Mouse (Mus musculus) common myeloid progenitor, adult 5-6 weeks (primary cell): ENCODE measurements around the gene Samd8. TPM values are rescaled to one million over a fixed set of nuclear protein-coding genes. Genes with fewer than 3 reads are reported as not detected.

ENCODE experiments used
- ATAC-seq: replicated peaks from 2 replicates; pipeline ENCODE4 v1.8.0; 2016; ENCODE audit warnings: low read depth, mild to moderate bottlenecking, moderate TSS enrichment, inconsistent platforms; ENCODE audit not compliant: poor library complexity, severe bottlenecking
- total RNA-seq: library from RNA; stranded (forward); fragments of 200-1000, 187-1606 nt; gene quantifications from 2 replicates; pipeline ENCODE4 v1.2.3, GENCODE M21; 2017

The Samd8 gene
- total RNA-seq, 1 experiment from 2014 or later = 9.1 TPM

DNA sequence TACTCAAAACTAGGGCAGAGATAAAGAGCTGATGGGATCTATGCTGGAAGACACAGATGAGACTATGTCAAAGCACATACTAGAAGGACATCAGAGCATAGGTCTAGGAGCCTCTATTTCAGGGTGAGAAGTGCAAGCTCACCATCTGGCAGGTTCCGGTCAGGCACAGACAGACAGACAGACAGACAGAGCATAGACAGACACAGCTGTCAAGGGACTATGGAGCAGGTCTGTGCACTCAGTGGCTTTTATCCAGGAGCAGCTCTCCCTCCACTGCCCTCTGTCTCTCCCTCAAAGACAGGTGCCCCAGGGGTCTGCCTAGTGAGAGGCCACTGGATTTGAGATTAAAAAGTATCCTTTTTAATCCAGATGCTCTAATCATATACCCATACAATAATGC lies 6.2 kb upstream of the Samd8 start:
- ATAC-seq = no peak

DNA sequence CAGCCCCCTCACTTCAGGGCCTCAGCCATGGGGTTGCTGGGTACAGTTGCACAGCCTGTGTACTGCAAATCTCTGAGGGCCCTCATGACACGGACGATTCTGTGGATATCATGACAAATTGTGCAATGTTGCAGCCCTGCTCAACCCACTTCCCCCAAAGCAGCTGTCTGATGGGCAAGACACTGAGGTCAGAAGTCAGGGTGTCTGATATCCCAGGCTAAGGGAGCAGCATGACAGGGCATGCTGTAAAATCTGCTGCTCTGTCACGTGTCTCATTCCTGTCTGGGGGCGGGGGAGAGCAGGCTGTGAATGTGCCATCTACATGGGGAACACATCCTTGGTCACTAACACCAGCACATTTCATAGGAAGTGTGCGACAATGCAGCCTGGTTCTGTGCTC lies 5.2 kb upstream of the Samd8 start:
- peak; percentile 77 for ATAC-seq

- no peak for ATAC-seq
Measured at GRCm38 (mm10) chr14:21746251-21746650, 4.1 kb upstream of the Samd8 start.

GRCm38 (mm10) chr14:21746846-21747245 lies 3.5 kb upstream of the Samd8 start:
- ATAC-seq = no peak

GRCm38 (mm10) chr14:21747436-21748141 lies 2.7 kb upstream of the Samd8 start:
- ATAC-seq = no peak

DNA sequence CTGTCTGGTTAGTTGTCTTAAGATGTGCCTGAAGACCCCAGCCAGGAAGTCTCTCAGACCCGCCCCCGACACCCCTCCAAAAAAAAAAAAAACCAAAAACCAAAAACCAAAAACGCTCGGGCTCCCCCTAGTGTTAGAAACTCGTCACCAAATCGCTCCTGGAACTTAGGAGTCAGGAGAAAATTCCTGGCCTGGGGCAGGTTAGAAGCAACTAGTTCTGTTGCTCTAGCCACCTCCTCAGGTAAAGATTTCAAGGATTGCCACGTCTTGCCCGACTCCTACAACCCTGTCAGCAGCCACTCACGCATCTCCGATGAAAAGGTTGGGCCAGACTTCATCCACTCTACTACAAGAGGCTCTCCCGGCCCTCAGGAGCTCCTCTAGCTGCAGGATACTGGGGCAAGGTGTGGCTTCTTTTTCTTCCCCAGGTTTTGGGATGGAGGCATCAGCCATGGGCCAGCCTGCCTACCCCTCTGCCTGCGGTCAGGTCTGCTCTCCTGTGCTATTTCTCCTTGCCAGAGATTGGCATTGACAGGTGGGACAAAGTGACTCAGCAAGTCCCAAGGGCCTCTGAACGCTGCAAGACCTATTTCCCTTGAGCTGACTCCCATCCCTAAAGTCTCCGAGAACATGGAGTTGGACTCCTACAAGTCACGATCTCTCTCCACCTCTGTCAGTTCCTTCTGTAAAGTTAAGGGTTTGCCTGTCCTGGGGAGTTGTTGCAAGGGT lies 2.0 kb upstream of the Samd8 start:
- ATAC-seq = no peak

GRCm38 (mm10) chr14:21750881-21751542 lies 681 bp downstream of the Samd8 start, which contains the start of gene Dusp13:
Dusp13 (minus strand) TSS chr14:21751181.
- peak; percentile 69 for ATAC-seq

GRCm38 (mm10) chr14:21752411-21752810 lies 2.1 kb downstream of the Samd8 start:
- ATAC-seq = no peak

DNA sequence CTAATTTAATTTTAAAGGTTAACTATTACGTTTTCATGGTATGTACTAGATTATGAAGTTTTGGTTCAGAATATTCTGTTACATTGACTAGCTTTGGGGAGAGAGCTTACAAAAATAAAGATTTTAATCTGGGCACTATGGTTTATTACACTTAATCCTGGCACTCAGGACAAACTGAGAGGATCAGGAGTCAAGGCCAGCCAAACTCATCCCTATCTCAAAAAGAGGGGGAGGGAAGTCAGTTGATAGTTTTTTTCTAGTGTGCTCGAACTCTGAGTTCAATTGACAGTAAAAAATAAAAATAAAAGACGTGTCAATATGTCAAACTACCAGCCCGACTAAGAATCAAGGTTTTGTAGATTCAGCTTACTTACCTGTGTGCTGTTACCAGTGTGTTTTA lies 3.0 kb downstream of the Samd8 start:
- ATAC-seq = no peak

DNA sequence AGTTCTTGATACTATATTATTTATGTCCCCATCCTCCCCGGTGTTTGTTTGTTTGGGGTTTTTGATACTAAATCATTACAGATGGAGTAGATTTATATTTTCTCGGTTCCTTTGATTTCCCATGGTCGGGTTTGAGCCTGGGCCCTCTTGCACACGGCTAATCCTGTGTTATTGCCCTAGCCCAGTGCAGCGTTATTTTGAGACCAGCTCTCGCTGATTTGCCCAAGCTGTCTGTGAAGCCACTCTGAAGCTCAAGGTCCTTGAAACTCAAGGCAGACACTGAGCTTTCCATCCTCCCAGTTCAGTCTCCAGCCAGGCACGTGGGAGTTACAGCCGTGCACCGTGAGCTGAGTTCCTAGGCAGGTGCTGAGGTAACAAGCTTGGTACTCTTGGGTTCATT lies 11.2 kb downstream of the Samd8 start:
- no peak for ATAC-seq

DNA sequence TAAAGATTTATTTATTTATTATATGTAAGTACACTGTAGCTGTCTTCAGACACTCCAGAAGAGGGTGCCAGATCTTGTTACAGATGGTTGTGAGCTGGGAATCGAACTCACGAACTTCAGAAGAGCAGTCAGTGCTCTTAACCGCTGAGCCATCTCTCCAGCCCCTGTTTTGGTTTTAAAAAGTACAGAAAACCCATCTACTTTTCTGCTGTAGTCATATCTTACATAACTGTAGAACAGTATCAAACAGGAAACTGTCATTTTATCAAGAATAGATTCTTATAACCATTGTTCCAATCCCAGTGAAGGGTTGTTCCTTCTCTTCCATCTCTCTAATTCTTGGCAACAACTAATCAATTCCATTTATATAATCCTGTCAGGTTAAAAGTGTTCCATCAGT lies 13.4 kb downstream of the Samd8 start:
- no peak for ATAC-seq

DNA sequence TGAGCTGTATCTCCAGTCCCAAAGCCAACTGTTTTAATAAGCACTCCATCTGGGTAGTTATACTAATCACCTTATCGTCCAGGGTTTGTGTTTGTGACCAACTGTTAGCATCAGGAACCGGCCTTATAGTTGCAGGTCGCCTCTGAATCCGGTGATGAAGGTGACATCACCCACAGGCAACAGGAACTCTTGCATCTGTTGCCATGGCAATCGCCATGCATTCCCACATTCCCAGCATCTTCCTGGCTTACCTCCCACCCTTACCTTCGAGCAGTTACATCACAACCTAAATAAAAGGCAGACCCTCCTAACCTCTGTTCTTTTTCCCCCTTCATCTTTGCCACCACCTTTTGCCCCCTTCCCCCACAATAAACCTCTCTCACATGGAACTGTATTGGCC lies 14.3 kb downstream of the Samd8 start:
- no peak for ATAC-seq

GRCm38 (mm10) chr14:21765754-21766397 lies 15.5 kb downstream of the Samd8 start:
- no peak for ATAC-seq

DNA sequence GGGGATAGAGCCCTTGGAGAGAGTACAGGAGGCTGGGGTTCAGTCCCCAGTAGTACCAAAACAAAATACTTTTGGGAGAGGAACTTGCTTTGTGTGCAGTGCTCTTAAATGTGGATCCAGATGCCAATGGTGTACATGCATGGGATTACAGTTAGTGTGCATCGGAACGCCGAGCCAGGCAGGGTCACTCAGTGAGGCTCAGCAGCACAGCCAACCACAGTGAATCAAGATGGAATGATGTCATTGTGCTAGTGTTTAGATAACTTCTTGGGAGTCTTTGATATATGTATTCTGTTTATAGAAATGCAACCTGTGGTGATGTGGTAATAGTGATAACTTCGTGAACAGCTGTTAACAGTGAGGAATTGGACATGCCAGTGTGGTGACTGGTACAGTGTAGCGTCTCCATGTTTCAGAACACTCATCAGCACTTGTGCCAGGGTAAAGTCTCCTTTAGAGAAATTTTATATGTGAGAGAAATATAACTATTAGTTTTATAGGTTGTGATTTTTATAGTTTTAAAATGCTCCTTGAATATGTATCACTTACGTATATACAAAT lies 16.1 kb downstream of the Samd8 start:
- ATAC-seq = no peak

- ATAC-seq = no peak
Measured at GRCm38 (mm10) chr14:21772506-21773281, 22.4 kb downstream of the Samd8 start.

GRCm38 (mm10) chr14:21773946-21774345 lies 23.6 kb downstream of the Samd8 start:
- no peak for ATAC-seq

DNA sequence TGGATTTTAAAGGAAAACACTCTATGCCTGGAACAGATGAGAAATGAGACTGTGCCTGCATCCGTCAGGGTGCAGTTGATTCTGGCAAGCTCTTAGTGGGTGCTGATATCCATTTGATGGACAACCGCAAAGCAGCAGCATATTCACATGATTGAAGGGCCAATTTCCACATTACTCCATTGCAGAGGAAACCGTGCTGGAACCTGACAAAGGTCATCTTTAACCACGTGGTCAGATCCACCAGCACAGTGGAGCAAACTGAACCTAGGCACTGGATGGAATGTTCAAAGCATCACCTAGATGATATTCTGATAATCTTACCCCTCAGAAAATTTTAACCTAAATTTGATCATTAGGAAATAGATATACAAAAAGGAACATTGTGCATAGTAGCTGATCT lies 25.9 kb downstream of the Samd8 start:
- ATAC-seq = no peak

- ATAC-seq = no peak
Measured at GRCm38 (mm10) chr14:21786500-21786899, 36.2 kb downstream of the Samd8 start.

DNA sequence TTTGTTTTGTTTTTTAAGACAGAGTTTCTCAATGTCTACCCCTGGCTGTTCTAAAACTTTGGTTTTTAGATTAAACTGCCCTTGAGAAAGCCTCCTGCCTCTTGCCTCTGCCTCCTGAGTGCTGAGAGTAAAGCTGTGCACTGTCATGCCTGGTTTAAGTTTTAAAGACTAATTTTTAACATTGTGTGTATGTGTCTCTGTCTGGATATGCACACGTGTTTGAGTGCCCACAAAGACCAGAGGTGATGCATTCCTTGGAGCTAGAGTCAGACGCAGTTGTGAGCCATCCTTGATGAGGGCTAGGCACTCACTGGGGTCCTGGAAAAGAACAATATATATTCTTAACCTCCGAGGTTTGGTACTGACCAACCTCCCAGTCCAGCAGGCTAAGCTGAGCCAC lies 37.0 kb downstream of the Samd8 start:
- no peak for ATAC-seq

- ATAC-seq = no peak
Measured at GRCm38 (mm10) chr14:21788121-21788520, 37.8 kb downstream of the Samd8 start.
